Mouse (Mus musculus) MEL (cell line): Measurements from ENCODE around the gene Clpp.

Source experiments
- CHD2 ChIP-seq: IDR thresholded peaks from 2 replicates; pipeline ENCODE4 v1.6.1; 2011; ENCODE audit warnings: low read length, improper control_type of control experiment
- HCFC1 ChIP-seq: IDR thresholded peaks from 2 replicates; pipeline ENCODE4 v1.6.1; 2012; ENCODE audit warnings: low read depth, mild to moderate bottlenecking, inconsistent platforms, low read length, improper control_type of control experiment, moderate library complexity

DNA sequence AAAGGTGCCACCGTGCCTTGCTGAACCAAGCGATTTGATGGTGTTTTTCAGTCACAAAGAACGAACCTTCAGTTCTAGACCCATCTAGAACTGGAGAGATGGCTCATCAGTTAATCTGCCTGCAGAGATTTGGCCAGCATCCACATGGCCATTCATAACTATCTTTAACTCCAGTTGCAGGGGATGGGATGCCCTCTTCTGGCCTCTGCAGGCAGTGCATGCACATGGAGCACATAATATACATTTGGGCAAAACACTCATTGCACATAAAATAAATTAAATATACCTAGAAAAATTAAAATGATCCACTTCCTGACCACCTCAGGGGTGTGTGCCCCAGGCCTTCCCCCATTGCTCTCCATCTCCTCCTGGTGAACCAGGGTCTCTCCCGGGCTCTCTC is 28.2 kb upstream of the Clpp start:
- no peak for TF ChIP-seq CHD2
- no peak for TF ChIP-seq HCFC1
